Mouse (Mus musculus) hindbrain, postnatal 0 days (tissue): Measurements from ENCODE around the gene Cacna1f. TPM values are rescaled to one million over a fixed set of nuclear protein-coding genes. Genes with fewer than 3 reads are reported as not detected.

Experiments
- ATAC-seq: fragments of 200-750 bp; cut with Nextera tagmentation; 2 replicates; pipeline ENCODE4 v1.8.0; 2017; ENCODE audit warnings: mild to moderate bottlenecking, moderate TSS enrichment, moderate library complexity
- DNase-seq: peaks from one replicate; pipeline ENCODE4 v3.0.0-alpha.2; 2015; ENCODE audit warnings: low spot score
- H3K27ac ChIP-seq: fragments of 300-500 bp; sonication (generic); 2 replicates; pipeline ENCODE4 v1.5.1; 2014; ENCODE audit warnings: mild to moderate bottlenecking
- H3K27me3 ChIP-seq: fragments of 300-500 bp; sonication (generic); 2 replicates; pipeline ENCODE4 v1.6.1; 2014; ENCODE audit warnings: low read length, mixed read lengths; ENCODE audit not compliant: insufficient read depth
- H3K36me3 ChIP-seq: fragments of 300-500 bp; sonication (generic); 2 replicates; pipeline ENCODE4 v1.6.1; 2014; ENCODE audit warnings: low read length, mixed read lengths; ENCODE audit not compliant: insufficient read depth
- H3K4me1 ChIP-seq: fragments of 300-500 bp; sonication (generic); 2 replicates; pipeline ENCODE4 v1.6.1; 2014; ENCODE audit warnings: antibody characterized with exemption, low read length, mixed read lengths; ENCODE audit not compliant: insufficient read depth
- H3K4me2 ChIP-seq: fragments of 300-500 bp; sonication (generic); 2 replicates; pipeline ENCODE4 v1.6.1; 2014; ENCODE audit warnings: low read depth, mild to moderate bottlenecking, low read length, moderate library complexity, mixed read lengths
- H3K4me3 ChIP-seq: fragments of 300-500 bp; sonication (generic); 2 replicates; pipeline ENCODE4 v1.5.1; 2014; ENCODE audit warnings: low read length
- H3K9ac ChIP-seq: fragments of 300-500 bp; sonication (generic); replicated peaks from 2 replicates; pipeline ENCODE4 v1.6.1; 2014; ENCODE audit warnings: mild to moderate bottlenecking, low read length, moderate library complexity, mixed read lengths
- H3K9me3 ChIP-seq: fragments of 300-500 bp; sonication (generic); 2 replicates; pipeline ENCODE4 v1.6.1; 2016; ENCODE audit warnings: low read length, mixed read lengths
- CTCF ChIP-seq: IDR thresholded peaks from 2 replicates; pipeline ENCODE4 v1.5.1; 2016; ENCODE audit warnings: antibody characterized with exemption, control low read depth, low read depth
- WGBS: fragments of 180-500 bp; shearing (Covaris S2); extraction: QIAGEN DNeasy Blood & Tissue Kit; methylation state at CpG from one replicate; pipeline ENCODE4 v1.1.7; 2014; 5-methylcytosine and 5-hydroxymethylcytosine counted together
- polyA plus RNA-seq: library from polyadenylated mRNA; unstranded; fragments of >200 nt; fragmentation: Nextera tagmentation; extraction: Ambion mirVana; gene quantifications from 2 replicates; pipeline ENCODE4 v1.2.1, GENCODE M21; 2015
- total RNA-seq: library from RNA; depleted of rRNA; stranded (reverse); fragments of >200 nt; gene quantifications from 2 replicates; pipeline ENCODE4 v1.2.3, GENCODE M21; 2014

Gene Cacna1f
- total and polyA plus RNA-seq, 2 experiments from 2014 or later, result 0.10 to 0.11 TPM

DNA sequence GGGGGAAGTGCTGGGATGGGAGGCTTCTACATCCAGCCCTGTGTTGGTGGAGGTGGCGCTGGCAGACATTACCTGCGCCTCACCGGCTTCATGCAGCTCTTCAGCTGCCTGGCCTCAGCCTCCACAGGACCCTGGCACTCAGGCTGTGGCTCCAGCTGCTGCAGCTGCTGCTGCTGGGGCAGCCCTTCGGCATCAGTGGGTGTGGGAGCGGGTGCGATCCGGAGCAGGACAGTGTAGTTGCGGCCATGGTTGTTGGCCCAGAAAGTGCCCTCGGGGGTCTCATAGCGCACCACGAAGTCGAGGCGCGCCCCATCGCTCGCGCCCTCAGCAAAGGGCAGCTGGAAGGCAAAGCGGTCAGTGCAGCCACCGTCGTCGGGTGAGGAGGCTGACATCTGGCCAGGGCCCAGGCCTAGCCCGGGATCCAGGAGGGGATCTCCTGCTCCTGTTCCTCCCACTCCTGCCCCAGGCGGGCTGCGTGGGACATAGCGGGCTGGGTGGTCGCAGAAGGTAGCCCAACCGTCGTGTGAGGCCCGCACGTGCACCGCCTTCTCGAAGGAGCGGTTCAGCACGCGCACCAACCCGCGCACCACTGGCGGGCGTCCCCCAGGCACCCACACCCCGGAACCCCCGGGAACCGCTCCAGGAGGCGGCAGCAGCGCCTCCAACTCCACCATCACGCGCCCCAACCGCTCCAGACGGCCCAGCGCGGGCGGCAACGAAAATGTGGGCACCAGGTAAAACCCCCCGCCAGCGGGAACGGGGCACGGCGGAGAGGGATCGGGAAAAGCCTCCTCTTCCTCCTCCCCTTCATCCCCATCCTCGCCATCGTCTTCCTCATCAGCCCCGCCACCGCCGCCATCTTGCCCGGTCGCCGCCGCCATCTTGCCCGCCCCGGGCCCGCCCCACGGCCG is 33.5 kb upstream of the Cacna1f start, which contains the start of gene Foxp3:
Gene Foxp3, plus strand, starts transcription at position 469 of the 911 bp plus-strand sequence.
- Histone ChIP-seq H3K9ac (peak within 1 kb of the TSS; percentile 66), H3K27ac (peak within 1 kb of the TSS; percentile 91), H3K27me3 (no peaks in the 10 kb centered on the region), H3K4me1 (no peaks in the 10 kb centered on the region), H3K4me2 (peak within 1 kb of the TSS; percentile 57), H3K9me3 (no peaks in the 10 kb centered on the region), H3K36me3 (no peaks in the 10 kb centered on the region), H3K4me3 (peak within 1 kb of the TSS; percentile 50)
- TF ChIP-seq CTCF, result no peak
- ATAC-seq (peak; percentile 15), DNase-seq (peak; percentile 5)
- WGBS, result 40% methylated on average over 71 of the region's 72 CpGs

DNA sequence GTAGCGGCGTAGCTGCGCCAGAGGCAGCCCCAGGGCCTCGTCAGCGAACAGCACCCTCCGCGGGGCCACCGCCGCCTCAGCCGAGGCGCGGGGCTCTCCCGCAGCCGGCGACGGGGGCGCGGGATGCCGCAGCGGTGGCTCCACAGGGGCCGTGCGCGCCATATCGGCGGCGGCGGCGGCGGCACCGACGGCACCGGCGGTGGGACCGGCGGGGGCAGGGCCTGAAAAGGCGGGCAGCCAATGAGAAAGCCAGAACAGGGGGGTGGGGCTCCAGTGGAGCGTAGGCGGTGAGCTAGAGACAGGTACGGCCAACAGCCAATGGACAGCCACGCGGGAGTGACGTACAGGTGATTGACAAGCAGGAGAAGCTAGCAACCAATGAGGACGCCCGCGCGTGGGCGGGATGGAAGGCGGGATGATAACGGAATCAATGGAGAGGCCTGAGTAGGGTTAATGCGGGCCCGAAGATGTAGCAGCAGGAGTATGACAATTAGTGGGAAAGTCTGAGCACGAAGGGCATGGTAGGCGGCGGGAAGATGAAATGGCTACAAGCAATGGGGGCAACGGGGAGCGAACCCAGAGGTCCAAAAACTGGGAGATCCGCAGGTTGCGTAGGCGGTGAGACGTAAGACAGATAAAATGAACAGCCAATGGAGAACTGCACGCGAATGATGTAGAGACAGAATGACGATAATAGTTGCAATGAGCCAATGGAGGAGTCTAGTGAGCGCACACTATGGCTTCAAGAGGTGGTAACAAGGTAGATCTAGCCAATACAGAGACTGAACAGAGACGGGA is 32.6 kb upstream of the Cacna1f start, which contains the start of gene Ppp1r3f:
Gene Ppp1r3f, minus strand, starts transcription at position 197 of the 798 bp plus-strand sequence.
- Histone ChIP-seq H3K36me3 (no peaks in the 10 kb centered on the region), H3K27ac (peak within 1 kb of the TSS; percentile 91), H3K4me1 (no peaks in the 10 kb centered on the region), H3K27me3 (no peaks in the 10 kb centered on the region), H3K4me3 (peak within 1 kb of the TSS; percentile 50), H3K4me2 (peak within 1 kb of the TSS; percentile 57), H3K9me3 (no peaks in the 10 kb centered on the region), H3K9ac (peak within 1 kb of the TSS; percentile 66)
- 34% methylated on average over 63 of the region's 65 CpGs for WGBS
- peak; percentile 95 for DNase-seq
- peak; percentile 97 for ATAC-seq
- no peak for TF ChIP-seq CTCF

GRCm38 (mm10) chrX:7574885-7575231 is 32.0 kb upstream of the Cacna1f start:
- H3K4me2 ChIP-seq, result peak overlapping the region; percentile 57
- H3K9me3 ChIP-seq, result no peaks in the 10 kb centered on the region
- no peaks in the 10 kb centered on the region for H3K27me3 ChIP-seq
- peak overlapping the region; percentile 50 for H3K4me3 ChIP-seq
- no peak overlapping the region; the same call in 1 of the 2 replicates for H3K9ac ChIP-seq
- 38% methylated on average over 5 of the region's 6 CpGs for WGBS
- no peak for TF ChIP-seq CTCF
- H3K27ac ChIP-seq, result peak overlapping the region; percentile 91; the same call in 1 of the 2 replicates
- H3K4me1 ChIP-seq, result no peaks in the 10 kb centered on the region
- H3K36me3 ChIP-seq, result no peaks in the 10 kb centered on the region
- no peak for ATAC-seq
- DNase-seq, result no peak

GRCm38 (mm10) chrX:7581151-7581550 is 25.7 kb upstream of the Cacna1f start:
- no peak for ATAC-seq
- Histone ChIP-seq H3K9ac (no peak overlapping the region), H3K36me3 (no peaks in the 10 kb centered on the region), H3K27me3 (no peaks in the 10 kb centered on the region), H3K9me3 (no peaks in the 10 kb centered on the region), H3K4me1 (no peaks in the 10 kb centered on the region), H3K27ac (no peak overlapping the region), H3K4me3 (no peak overlapping the region), H3K4me2 (no peak overlapping the region)
- 91% methylated on average over 2 of the region's 2 CpGs for WGBS
- TF ChIP-seq CTCF, result no peak
- DNase-seq, result no peak

GRCm38 (mm10) chrX:7583881-7584280 is 23.0 kb upstream of the Cacna1f start:
- no peak for TF ChIP-seq CTCF
- no peak overlapping the region for H3K27ac ChIP-seq
- no peaks in the 10 kb centered on the region for H3K4me1 ChIP-seq
- H3K27me3 ChIP-seq, result no peaks in the 10 kb centered on the region
- no peak overlapping the region for H3K4me2 ChIP-seq
- 88% methylated on average over 11 of the region's 11 CpGs for WGBS
- H3K36me3 ChIP-seq, result no peaks in the 10 kb centered on the region
- ATAC-seq (no peak), DNase-seq (no peak)
- no peak overlapping the region for H3K9ac ChIP-seq
- no peak overlapping the region for H3K4me3 ChIP-seq
- no peaks in the 10 kb centered on the region for H3K9me3 ChIP-seq

- Histone ChIP-seq H3K4me1 (no peaks in the 10 kb centered on the region), H3K36me3 (no peaks in the 10 kb centered on the region), H3K9ac (no peak overlapping the region), H3K27ac (no peak overlapping the region), H3K4me3 (no peak overlapping the region), H3K4me2 (no peak overlapping the region), H3K9me3 (no peaks in the 10 kb centered on the region), H3K27me3 (no peaks in the 10 kb centered on the region)
- DNase-seq (no peak), ATAC-seq (no peak)
- no peak for TF ChIP-seq CTCF
- whole genome bisulfite sequencing, result 92% methylated on average over 5 of the region's 5 CpGs
Measured at GRCm38 (mm10) chrX:7586356-7586755, 20.5 kb upstream of the Cacna1f start.
